Mouse (Mus musculus): ENCODE measurements around the gene Tollip. TPM values are rescaled to one million over a fixed set of nuclear protein-coding genes. Genes with fewer than 3 reads are reported as not detected.

Tollip gene
- 76.0 TPM for polyA plus RNA-seq (2017; shearing (Covaris generic))

GRCm38 (mm10) chr7:141918407-141918806, at the start of gene Tollip:
TSS of gene Tollip (minus strand) at chr7:141918507.

DNA sequence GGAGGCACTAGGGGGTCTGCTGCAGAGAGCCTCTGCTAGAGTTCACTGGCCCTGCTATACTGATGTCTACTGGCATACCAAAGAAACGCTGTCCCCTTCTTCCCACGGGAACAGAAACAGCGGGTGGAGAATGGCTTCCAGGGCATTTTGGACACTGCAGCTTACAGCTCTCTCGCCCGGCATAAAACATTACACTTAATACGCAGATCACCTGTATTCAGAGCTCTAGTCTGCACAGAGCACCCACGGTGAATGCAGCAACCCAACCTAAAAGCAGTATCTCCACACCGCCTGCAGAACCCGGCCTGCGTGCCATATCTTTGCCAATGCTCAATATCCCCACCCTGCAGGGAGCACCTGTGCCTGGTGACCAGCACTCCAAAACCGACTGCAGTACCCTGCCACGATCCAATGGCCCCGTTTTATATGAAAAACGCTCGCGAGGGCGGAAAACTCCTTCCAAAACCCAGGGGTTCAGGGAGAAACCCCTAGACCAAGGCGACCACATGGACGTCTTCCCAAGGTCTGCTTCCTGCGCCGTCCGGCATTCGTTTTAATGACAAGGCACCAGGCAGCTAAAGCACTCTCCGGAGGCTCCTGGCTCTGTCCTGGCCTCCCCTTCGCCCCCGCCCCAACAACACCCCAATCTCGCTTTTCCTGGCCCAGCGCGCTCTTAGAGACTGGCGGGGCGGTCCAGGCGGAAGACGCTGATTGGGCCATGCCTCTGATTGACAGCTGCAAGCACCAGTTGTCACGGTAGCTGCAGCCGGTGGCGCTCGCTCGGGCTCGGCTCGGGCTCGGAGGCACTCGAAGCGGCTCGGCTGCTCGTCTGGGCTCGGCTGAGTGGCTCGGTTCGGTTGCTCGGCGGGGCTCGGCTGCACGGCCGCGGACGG, 30.8 kb upstream of the Tollip start, which contains the start of gene Brsk2:
Brsk2 (plus strand) TSS at position 846 of the 893 bp plus-strand sequence.

GRCm38 (mm10) chr7:141838779-141839178, 79.5 kb downstream of the Tollip start, which contains the start of gene Muc5b:
TSS of gene Muc5b (plus strand) at chr7:141839070.

Other genes with a start within 250 kb of the Tollip start
- not detected for gene Muc2, start 228.2 kb downstream of the Tollip start, polyA plus RNA-seq (2017; shearing (Covaris generic))
- not detected for gene Muc5ac, start 129.5 kb downstream of the Tollip start, polyA plus RNA-seq (2017; shearing (Covaris generic))
- gene Muc5b, start 79.4 kb downstream of the Tollip start, polyA plus RNA-seq (2017; shearing (Covaris generic)) = not detected
- 0.88 TPM for gene Brsk2, start 31.2 kb upstream of the Tollip start, polyA plus RNA-seq (2017; shearing (Covaris generic))
- gene Mob2, start 142.6 kb upstream of the Tollip start, polyA plus RNA-seq (2017; shearing (Covaris generic)) = 154 TPM
- 5.1 TPM for gene Dusp8, start 177.3 kb upstream of the Tollip start, polyA plus RNA-seq (2017; shearing (Covaris generic))
- gene Gm45618, start 202.2 kb upstream of the Tollip start, polyA plus RNA-seq (2017; shearing (Covaris generic)) = not detected
- not detected for gene Gm39115, start 217.5 kb upstream of the Tollip start, polyA plus RNA-seq (2017; shearing (Covaris generic))
- not detected for gene Gm45337, start 226.1 kb upstream of the Tollip start, polyA plus RNA-seq (2017; shearing (Covaris generic))
- gene Gm29735, start 238.6 kb upstream of the Tollip start, polyA plus RNA-seq (2017; shearing (Covaris generic)) = not detected
- gene Gm4553, start 247.2 kb upstream of the Tollip start, polyA plus RNA-seq (2017; shearing (Covaris generic)) = not detected

Measured in naive thymus-derived CD4-positive, alpha-beta T cell, adult 5 months (primary cell).